In genomic region chr1:88624376-88624775, GRCm38 (mm10) we compare ENCODE assay signal across 15 mouse cellular contexts.
DNase-seq lines count a peak whose midpoint lies in the region; ATAC-seq and TF ChIP-seq lines count a peak whose summit lies in the region.
"Had no signal": no experiment of that assay in that cellular context is flagged by ENCODE, and none has a peak within 500 bp of the region (broad histone marks: within the 10 kb centered on the region; RNA-seq: fewer than 3 reads in every experiment).

No protein-coding gene starts in this region.

- H3K27me3 ChIP-seq in forebrain, postnatal 0 days (ENCODE audit: insufficient read depth, low read length): no peaks in the 10 kb centered on the region
- no peaks in the 10 kb centered on the region for H3K27me3 ChIP-seq in forebrain, embryonic 11.5 days (ENCODE audit: control insufficient read depth, insufficient read depth, low read length)
- H3K27me3 ChIP-seq: embryonic facial prominence, embryonic 13.5 days; heart, embryonic 12.5 days had no signal

- no peak overlapping the region for H3K4me3 ChIP-seq in forebrain, postnatal 0 days (ENCODE audit: low read depth, low read length)
- no peak overlapping the region for H3K4me3 ChIP-seq in forebrain, embryonic 11.5 days (ENCODE audit: low read depth, low read length)
- H3K4me3 ChIP-seq: embryonic facial prominence, embryonic 13.5 days; heart, adult 2 months; heart, embryonic 12.5 days had no signal

- no peak for TF ChIP-seq CTCF in forebrain, postnatal 0 days (IDR thresholded peaks at IDR 0.05; ENCODE audit: low read depth)

- no peaks in the 10 kb centered on the region for H3K36me3 ChIP-seq in forebrain, postnatal 0 days (ENCODE audit: insufficient read depth)
- H3K36me3 ChIP-seq in forebrain, embryonic 11.5 days (ENCODE audit: control insufficient read depth, insufficient read depth, low read length): no peaks in the 10 kb centered on the region
- H3K36me3 ChIP-seq: embryonic facial prominence, embryonic 13.5 days; heart, embryonic 12.5 days had no signal

- H3K27ac ChIP-seq in forebrain, postnatal 0 days (ENCODE audit: low read depth, low read length): peak overlapping the region; percentile 72; the same call in 1 of the 2 replicates
- H3K27ac ChIP-seq in forebrain, embryonic 11.5 days (ENCODE audit: low read depth, low read length): no peak overlapping the region
- H3K27ac ChIP-seq: embryonic facial prominence, embryonic 13.5 days; heart, adult 2 months had no signal

- H3K4me2 ChIP-seq in forebrain, postnatal 0 days (ENCODE audit: low read depth): no peak overlapping the region
- no peak overlapping the region for H3K4me2 ChIP-seq in forebrain, embryonic 11.5 days (ENCODE audit: low read depth, low read length, severe bottlenecking)
- H3K4me2 ChIP-seq: embryonic facial prominence, embryonic 13.5 days; heart, embryonic 12.5 days had no signal

- ATAC-seq in forebrain, postnatal 0 days: no peak
- ATAC-seq in forebrain, embryonic 11.5 days (replicated peaks; ENCODE audit: low FRiP score): no peak
- ATAC-seq: inflammation-experienced regulatory T-cells, adult 6 months had no signal

- WGBS in forebrain, postnatal 0 days: 98% methylated on average over 4 of the region's 4 CpGs
- 88% methylated on average over 4 of the region's 4 CpGs for WGBS in forebrain, embryonic 11.5 days

- peaks cover 3% of the 10 kb centered on the region; the same call in 1 of the 2 replicates for H3K4me1 ChIP-seq in forebrain, postnatal 0 days (ENCODE audit: insufficient read depth)
- H3K4me1 ChIP-seq in forebrain, embryonic 11.5 days (replicated peaks; ENCODE audit: control insufficient read depth, insufficient read depth, low read length): peaks cover 4% of the 10 kb centered on the region; the same call in 1 of the 2 replicates

- H3K9ac ChIP-seq in forebrain, postnatal 0 days: no peak overlapping the region
- no peak overlapping the region for H3K9ac ChIP-seq in forebrain, embryonic 11.5 days (ENCODE audit: low read length)
- H3K9ac ChIP-seq: embryonic facial prominence, embryonic 13.5 days; heart, embryonic 12.5 days had no signal

- H3K9me3 ChIP-seq in forebrain, postnatal 0 days (ENCODE audit: low read length): no peaks in the 10 kb centered on the region
- no peaks in the 10 kb centered on the region for H3K9me3 ChIP-seq in forebrain, embryonic 11.5 days (ENCODE audit: control insufficient read depth, low read length)
- H3K9me3 ChIP-seq: embryonic facial prominence, embryonic 13.5 days; heart, embryonic 12.5 days had no signal

- no peak for DNase-seq in forebrain, postnatal 0 days
- no peak for DNase-seq in forebrain, embryonic 11.5 days (ENCODE audit: low spot score)
- peak; percentile 38 for DNase-seq in kidney, postnatal 10 days
- no peak for DNase-seq in kidney, postnatal 14 days
- peak; percentile 13 for DNase-seq in right cerebral cortex, postnatal 4 days
- no peak for DNase-seq in right cerebral cortex, postnatal 36 days (ENCODE audit: low spot score in 2 of 2)
- DNase-seq: adrenal gland, postnatal 25 days; cerebellum, adult 18-20 months; cerebellum, adult 9-11 months; cerebellum, postnatal 36 days; gastrocnemius, postnatal 10 days had no signal

Comparison
In these comparisons a context has a peak if more than half of its experiments do, and no peak if none do; other contexts are left out.
1. DNase-seq: peak in kidney, postnatal 10 days (single experiment) and right cerebral cortex, postnatal 4 days (single experiment); none in forebrain, postnatal 0 days (single experiment), forebrain, embryonic 11.5 days (single experiment), kidney, postnatal 14 days (single experiment) and right cerebral cortex, postnatal 36 days (0 of 2).